Mouse (Mus musculus): Measurements from ENCODE around the gene Fras1. TPM values are rescaled to one million over a fixed set of nuclear protein-coding genes. Genes with fewer than 3 reads are reported as not detected.

The Fras1 gene
- polyA plus RNA-seq, 1 experiment from 2014 or later: 3.6 TPM

DNA sequence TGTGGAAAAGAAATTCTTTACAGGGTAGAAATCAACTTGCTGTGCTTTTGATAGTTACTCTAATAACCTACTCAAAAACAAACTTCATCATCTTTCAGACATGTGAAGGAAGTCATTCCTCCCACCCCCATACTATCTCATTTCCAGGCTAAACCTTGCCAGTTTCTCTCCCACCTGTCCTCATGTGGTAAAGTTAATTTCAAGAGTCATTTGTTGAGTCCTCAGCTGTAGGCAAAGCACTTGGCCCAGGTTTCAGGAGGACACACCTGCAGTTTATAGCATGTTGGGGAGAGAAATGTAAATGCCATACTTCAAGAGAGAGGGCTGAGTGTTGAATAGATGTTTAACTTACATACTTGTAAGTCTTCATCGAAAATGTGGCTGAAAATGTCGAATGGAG is 107.4 kb downstream of the Fras1 start:
- no peaks in the 10 kb centered on the region for H3K36me3 ChIP-seq (ENCODE audit: control insufficient read depth, insufficient read depth, low read length)
- no peaks in the 10 kb centered on the region for H3K9me3 ChIP-seq (replicated peaks; ENCODE audit: control insufficient read depth, low read length)
- no peak overlapping the region for H3K9ac ChIP-seq (ENCODE audit: low read length)
- WGBS: 95% methylated on average over 2 of the region's 2 CpGs
- ATAC-seq (no peak), DNase-seq (ENCODE audit: low spot score) (no peak)
- H3K4me2 ChIP-seq (ENCODE audit: low read length): no peak overlapping the region
- no peak overlapping the region for H3K27ac ChIP-seq (ENCODE audit: low read depth, low read length)
- no peak overlapping the region for H3K4me3 ChIP-seq (ENCODE audit: low read depth, low read length)
- no peaks in the 10 kb centered on the region for H3K4me1 ChIP-seq (ENCODE audit: control insufficient read depth, insufficient read depth, low read length)
- no peaks in the 10 kb centered on the region for H3K27me3 ChIP-seq (replicated peaks; ENCODE audit: control insufficient read depth, insufficient read depth, low read length)

- ATAC-seq: no peak
- Histone ChIP-seq H3K4me1 (ENCODE audit: control insufficient read depth, insufficient read depth, low read length) (no peaks in the 10 kb centered on the region), H3K27ac (ENCODE audit: low read depth, low read length) (no peak overlapping the region), H3K4me2 (ENCODE audit: low read length) (no peak overlapping the region), H3K27me3 (replicated peaks; ENCODE audit: control insufficient read depth, insufficient read depth, low read length) (no peaks in the 10 kb centered on the region), H3K9me3 (replicated peaks; ENCODE audit: control insufficient read depth, low read length) (no peaks in the 10 kb centered on the region), H3K4me3 (ENCODE audit: low read depth, low read length) (no peak overlapping the region), H3K9ac (ENCODE audit: low read length) (no peak overlapping the region), H3K36me3 (ENCODE audit: control insufficient read depth, insufficient read depth, low read length) (no peaks in the 10 kb centered on the region)
- WGBS: 85% methylated on average over 4 of the region's 4 CpGs
- no peak for DNase-seq (ENCODE audit: low spot score)
These were observed 108.3 kb downstream of the Fras1 start for GRCm38 (mm10) chr5:96482054-96482453.

- WGBS: 84% methylated on average over 1 of the region's 1 CpGs
- no peaks in the 10 kb centered on the region for H3K4me1 ChIP-seq (ENCODE audit: control insufficient read depth, insufficient read depth, low read length)
These were observed 118.7 kb downstream of the Fras1 start for GRCm38 (mm10) chr5:96492497-96492896.

GRCm38 (mm10) chr5:96494502-96495292 is 120.9 kb downstream of the Fras1 start:
- H3K9ac ChIP-seq (ENCODE audit: low read length): no peak overlapping the region
- no peaks in the 10 kb centered on the region for H3K9me3 ChIP-seq (replicated peaks; ENCODE audit: control insufficient read depth, low read length)
- H3K27ac ChIP-seq (ENCODE audit: low read depth, low read length): no peak overlapping the region
- DNase-seq (ENCODE audit: low spot score) (no peak), ATAC-seq (no peak)
- H3K36me3 ChIP-seq (ENCODE audit: control insufficient read depth, insufficient read depth, low read length): no peaks in the 10 kb centered on the region
- no peak overlapping the region for H3K4me2 ChIP-seq (ENCODE audit: low read length)
- no peaks in the 10 kb centered on the region for H3K4me1 ChIP-seq (ENCODE audit: control insufficient read depth, insufficient read depth, low read length)
- H3K4me3 ChIP-seq (ENCODE audit: low read depth, low read length): no peak overlapping the region
- no peaks in the 10 kb centered on the region for H3K27me3 ChIP-seq (replicated peaks; ENCODE audit: control insufficient read depth, insufficient read depth, low read length)
- 93% methylated on average over 7 of the region's 7 CpGs for WGBS

More at GRCm38 (mm10) chr5:96492497-96492896, 118.7 kb downstream of the Fras1 start:
- ATAC-seq (no peak), DNase-seq (ENCODE audit: low spot score) (no peak)
- Histone ChIP-seq H3K9me3 (replicated peaks; ENCODE audit: control insufficient read depth, low read length) (no peaks in the 10 kb centered on the region), H3K27me3 (replicated peaks; ENCODE audit: control insufficient read depth, insufficient read depth, low read length) (no peaks in the 10 kb centered on the region), H3K27ac (ENCODE audit: low read depth, low read length) (no peak overlapping the region), H3K36me3 (ENCODE audit: control insufficient read depth, insufficient read depth, low read length) (no peaks in the 10 kb centered on the region), H3K4me2 (ENCODE audit: low read length) (no peak overlapping the region), H3K4me3 (ENCODE audit: low read depth, low read length) (no peak overlapping the region), H3K9ac (ENCODE audit: low read length) (no peak overlapping the region)

- H3K4me2 ChIP-seq (ENCODE audit: low read length): no peak overlapping the region
- DNase-seq (ENCODE audit: low spot score): no peak
- no peaks in the 10 kb centered on the region for H3K27me3 ChIP-seq (replicated peaks; ENCODE audit: control insufficient read depth, insufficient read depth, low read length)
- ATAC-seq: no peak
- no peaks in the 10 kb centered on the region for H3K4me1 ChIP-seq (ENCODE audit: control insufficient read depth, insufficient read depth, low read length)
- no peak overlapping the region for H3K27ac ChIP-seq (ENCODE audit: low read depth, low read length)
- H3K4me3 ChIP-seq (ENCODE audit: low read depth, low read length): no peak overlapping the region
- H3K9me3 ChIP-seq (replicated peaks; ENCODE audit: control insufficient read depth, low read length): no peaks in the 10 kb centered on the region
- H3K36me3 ChIP-seq (ENCODE audit: control insufficient read depth, insufficient read depth, low read length): no peaks in the 10 kb centered on the region
- H3K9ac ChIP-seq (ENCODE audit: low read length): no peak overlapping the region
- WGBS: 72% methylated on average over 2 of the region's 2 CpGs
These were observed 124.3 kb downstream of the Fras1 start for GRCm38 (mm10) chr5:96498083-96498482.

DNA sequence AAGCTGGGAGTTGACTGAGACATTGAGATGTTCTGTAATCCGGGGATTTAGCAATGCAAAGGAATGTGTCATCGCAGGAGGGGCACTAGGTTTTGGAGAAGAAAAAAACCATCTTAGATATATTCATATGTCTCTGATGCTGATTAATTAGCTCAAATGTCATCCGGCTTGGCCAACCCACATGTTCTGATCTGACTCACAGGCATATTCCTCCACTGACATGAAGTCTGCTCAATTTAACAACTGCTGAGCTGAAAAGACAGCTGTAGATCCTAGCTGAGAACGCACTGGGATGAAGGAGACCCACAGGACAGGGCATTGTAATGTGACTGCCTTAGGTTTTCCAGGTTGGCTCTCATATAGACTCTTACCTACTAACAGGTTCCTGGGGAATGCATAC is 128.0 kb downstream of the Fras1 start:
- H3K9me3 ChIP-seq (replicated peaks; ENCODE audit: control insufficient read depth, low read length): no peaks in the 10 kb centered on the region
- ATAC-seq: no peak
- 87% methylated on average over 4 of the region's 4 CpGs for WGBS

DNA sequence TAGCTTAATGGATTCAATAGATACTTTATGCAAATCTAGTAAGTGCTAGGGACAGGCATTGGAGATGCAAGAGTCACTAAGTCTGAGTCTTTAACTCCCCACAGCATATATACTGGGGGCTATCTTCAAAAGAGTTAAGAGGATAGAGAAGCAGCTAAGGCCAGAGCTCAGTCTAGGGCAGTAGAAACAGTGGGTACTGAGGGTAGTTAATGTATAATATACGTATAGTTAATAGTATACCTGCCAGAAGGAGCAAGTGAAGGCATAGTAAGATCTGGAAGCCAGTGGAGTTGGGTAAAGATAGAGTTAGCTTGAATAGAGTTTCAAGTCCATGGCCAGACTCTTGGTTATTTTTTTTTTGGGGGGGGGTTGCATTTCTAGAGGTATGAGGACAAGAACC is 128.6 kb downstream of the Fras1 start:
- Histone ChIP-seq H3K9me3 (replicated peaks; ENCODE audit: control insufficient read depth, low read length) (no peaks in the 10 kb centered on the region), H3K9ac (ENCODE audit: low read length) (no peak overlapping the region), H3K4me1 (ENCODE audit: control insufficient read depth, insufficient read depth, low read length) (no peaks in the 10 kb centered on the region), H3K4me3 (ENCODE audit: low read depth, low read length) (no peak overlapping the region), H3K4me2 (ENCODE audit: low read length) (no peak overlapping the region), H3K27me3 (replicated peaks; ENCODE audit: control insufficient read depth, insufficient read depth, low read length) (no peaks in the 10 kb centered on the region), H3K27ac (ENCODE audit: low read depth, low read length) (no peak overlapping the region), H3K36me3 (ENCODE audit: control insufficient read depth, insufficient read depth, low read length) (no peaks in the 10 kb centered on the region)
- ATAC-seq (no peak), DNase-seq (ENCODE audit: low spot score) (no peak)
- 86% methylated on average over 1 of the region's 1 CpGs for WGBS

More for the DNA sequence above, 128.0 kb downstream of the Fras1 start:
- H3K27ac ChIP-seq (ENCODE audit: low read depth, low read length): no peak overlapping the region
- H3K9ac ChIP-seq (ENCODE audit: low read length): no peak overlapping the region
- H3K4me1 ChIP-seq (ENCODE audit: control insufficient read depth, insufficient read depth, low read length): no peaks in the 10 kb centered on the region
- no peaks in the 10 kb centered on the region for H3K36me3 ChIP-seq (ENCODE audit: control insufficient read depth, insufficient read depth, low read length)
- H3K4me2 ChIP-seq (ENCODE audit: low read length): no peak overlapping the region
- no peak overlapping the region for H3K4me3 ChIP-seq (ENCODE audit: low read depth, low read length)
- H3K27me3 ChIP-seq (replicated peaks; ENCODE audit: control insufficient read depth, insufficient read depth, low read length): no peaks in the 10 kb centered on the region
- DNase-seq (ENCODE audit: low spot score): no peak

DNA sequence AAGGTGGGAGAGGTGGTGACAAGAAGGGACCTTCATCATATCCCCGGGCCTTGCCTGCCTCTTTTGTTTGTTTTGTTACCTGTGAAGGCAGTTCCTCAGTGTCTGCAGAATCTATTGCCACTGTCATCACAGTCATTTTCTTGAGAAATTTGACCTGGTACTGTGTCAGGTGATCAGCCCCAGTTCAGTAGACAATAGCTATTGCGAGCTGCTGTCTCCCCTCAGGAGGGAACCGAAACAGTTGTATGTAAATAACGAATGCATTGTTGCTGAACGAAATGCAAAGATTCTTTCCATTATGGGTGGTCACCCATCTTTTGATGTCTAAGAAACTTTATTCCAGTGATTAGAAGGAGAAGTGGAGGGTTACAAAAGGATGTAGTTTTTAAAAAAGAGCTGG is 137.2 kb downstream of the Fras1 start:
- no peaks in the 10 kb centered on the region for H3K36me3 ChIP-seq (ENCODE audit: control insufficient read depth, insufficient read depth, low read length)
- H3K4me2 ChIP-seq (ENCODE audit: low read length): no peak overlapping the region
- no peak overlapping the region for H3K9ac ChIP-seq (ENCODE audit: low read length)
- H3K4me1 ChIP-seq (ENCODE audit: control insufficient read depth, insufficient read depth, low read length): no peaks in the 10 kb centered on the region
- H3K9me3 ChIP-seq (replicated peaks; ENCODE audit: control insufficient read depth, low read length): no peaks in the 10 kb centered on the region
- DNase-seq (ENCODE audit: low spot score): no peak
- H3K4me3 ChIP-seq (ENCODE audit: low read depth, low read length): no peak overlapping the region
- H3K27me3 ChIP-seq (replicated peaks; ENCODE audit: control insufficient read depth, insufficient read depth, low read length): no peaks in the 10 kb centered on the region
- WGBS: 79% methylated on average over 5 of the region's 5 CpGs
- H3K27ac ChIP-seq (ENCODE audit: low read depth, low read length): no peak overlapping the region
- no peak for ATAC-seq

GRCm38 (mm10) chr5:96513327-96513726 is 139.6 kb downstream of the Fras1 start:
- ATAC-seq (no peak), DNase-seq (ENCODE audit: low spot score) (no peak)
- Histone ChIP-seq H3K27me3 (replicated peaks; ENCODE audit: control insufficient read depth, insufficient read depth, low read length) (no peaks in the 10 kb centered on the region), H3K9ac (ENCODE audit: low read length) (no peak overlapping the region), H3K27ac (ENCODE audit: low read depth, low read length) (no peak overlapping the region), H3K36me3 (ENCODE audit: control insufficient read depth, insufficient read depth, low read length) (no peaks in the 10 kb centered on the region), H3K4me1 (ENCODE audit: control insufficient read depth, insufficient read depth, low read length) (no peaks in the 10 kb centered on the region), H3K4me3 (ENCODE audit: low read depth, low read length) (no peak overlapping the region), H3K4me2 (ENCODE audit: low read length) (no peak overlapping the region), H3K9me3 (replicated peaks; ENCODE audit: control insufficient read depth, low read length) (no peaks in the 10 kb centered on the region; the same call in 1 of the 2 replicates)
- WGBS: 86% methylated on average over 4 of the region's 4 CpGs
